Mouse (Mus musculus) embryonic facial prominence, embryonic 14.5 days (tissue): ENCODE measurements around the gene Kdm5b. TPM values are rescaled to one million over a fixed set of nuclear protein-coding genes. Genes with fewer than 3 reads are reported as not detected.
A peak's percentile ranks its signal among the peaks of the same experiment; 100 is the strongest.
"Not testable (repeated sequence)": the region's sequence is repeated elsewhere in the genome, so short reads cannot be mapped to it uniquely, and the experiment has no call there.

Experiments used
- ATAC-seq: fragments of 200-750 bp; cut with Nextera tagmentation; 2 replicates; pipeline ENCODE4 v1.8.0; 2017; ENCODE audit warnings: low read depth, moderate number of reproducible peaks, moderate TSS enrichment
- DNase-seq: peaks from one replicate; pipeline ENCODE4 v3.0.0-alpha.2; 2015; ENCODE audit warnings: low spot score
- H3K27ac ChIP-seq: fragments of 300-500 bp; sonication (generic); replicated peaks from 2 replicates; pipeline ENCODE4 v1.5.1; 2014; ENCODE audit warnings: low read depth, mild to moderate bottlenecking, low read length, moderate library complexity
- H3K27me3 ChIP-seq: fragments of 300-500 bp; sonication (generic); replicated peaks from 2 replicates; pipeline ENCODE4 v1.6.1; 2014; ENCODE audit warnings: low read length; ENCODE audit not compliant: control insufficient read depth, insufficient read depth
- H3K36me3 ChIP-seq: fragments of 300-500 bp; sonication (generic); 2 replicates; pipeline ENCODE4 v1.6.1; 2014; ENCODE audit warnings: low read length, mixed read lengths; ENCODE audit not compliant: control insufficient read depth, insufficient read depth
- H3K4me1 ChIP-seq: fragments of 300-500 bp; sonication (generic); 2 replicates; pipeline ENCODE4 v1.6.1; 2014; ENCODE audit warnings: antibody characterized with exemption, low read length; ENCODE audit not compliant: control insufficient read depth, insufficient read depth
- H3K4me2 ChIP-seq: fragments of 300-500 bp; sonication (generic); 2 replicates; pipeline ENCODE4 v1.6.1; 2014; ENCODE audit warnings: low read depth, mild to moderate bottlenecking, low read length, moderate library complexity, mixed read lengths
- H3K4me3 ChIP-seq: fragments of 300-500 bp; sonication (generic); 2 replicates; pipeline ENCODE4 v1.5.1; 2014; ENCODE audit warnings: low read depth, mild to moderate bottlenecking, low read length
- H3K9ac ChIP-seq: fragments of 300-500 bp; sonication (generic); 2 replicates; pipeline ENCODE4 v1.6.1; 2014; ENCODE audit warnings: low read depth, mild to moderate bottlenecking, low read length, moderate library complexity, mixed read lengths
- H3K9me3 ChIP-seq: fragments of 300-500 bp; sonication (generic); 2 replicates; pipeline ENCODE4 v1.6.1; 2016; ENCODE audit warnings: low read length; ENCODE audit not compliant: control insufficient read depth
- WGBS: fragments of 180-500 bp; shearing (Covaris S2); extraction: QIAGEN DNeasy Blood & Tissue Kit; methylation state at CpG from one replicate; pipeline ENCODE4 v1.1.7; 2014; 5-methylcytosine and 5-hydroxymethylcytosine counted together
- polyA plus RNA-seq: library from polyadenylated mRNA; unstranded; fragments of >200 nt; fragmentation: Nextera tagmentation; extraction: Ambion mirVana; gene quantifications from 2 replicates; pipeline ENCODE4 v1.2.1, GENCODE M21; 2014

Gene Kdm5b
- polyA plus RNA-seq, 1 experiment from 2014 or later, result 63.0 TPM

GRCm38 (mm10) chr1:134518677-134519076, 41.3 kb upstream of the Kdm5b start:
- ATAC-seq (peak; percentile 77), DNase-seq (peak; percentile 95)
- no peak overlapping the region for H3K9ac ChIP-seq
- no peak overlapping the region for H3K4me3 ChIP-seq
- H3K4me2 ChIP-seq, result no peak overlapping the region
- no peak overlapping the region for H3K27ac ChIP-seq
- 11% methylated on average over 7 of the region's 7 CpGs for WGBS
- H3K9me3 ChIP-seq, result no peaks in the 10 kb centered on the region
- H3K27me3 ChIP-seq, result no peaks in the 10 kb centered on the region
- peaks cover 13% of the 10 kb centered on the region for H3K4me1 ChIP-seq
- H3K36me3 ChIP-seq, result no peaks in the 10 kb centered on the region

DNA sequence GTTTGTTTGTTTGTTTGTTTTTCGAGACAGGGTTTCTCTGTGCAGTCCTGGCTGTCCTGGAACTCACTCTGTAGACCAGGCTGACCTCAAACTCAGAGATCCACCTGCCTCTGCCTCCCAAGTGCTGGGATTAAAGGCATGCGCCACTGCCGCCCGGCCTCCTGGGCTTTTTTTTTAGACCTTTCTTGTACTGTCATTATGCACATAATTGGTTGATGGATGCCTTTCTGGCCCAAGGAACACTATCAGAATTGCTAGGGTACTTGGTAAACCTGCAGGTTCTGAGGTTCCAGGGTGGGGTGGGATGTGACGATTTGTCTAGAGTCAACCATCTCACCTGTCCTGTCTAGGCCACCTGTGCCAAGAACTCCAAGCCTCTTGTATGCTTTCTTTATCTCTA, 40.8 kb upstream of the Kdm5b start:
- peaks cover 11% of the 10 kb centered on the region for H3K4me1 ChIP-seq
- H3K27ac ChIP-seq, result not testable (repeated sequence)
- WGBS, result 91% methylated on average over 5 of the region's 5 CpGs

GRCm38 (mm10) chr1:134520001-134520721, 39.8 kb upstream of the Kdm5b start:
- Histone ChIP-seq H3K9me3 (no peaks in the 10 kb centered on the region), H3K9ac (no peak overlapping the region), H3K4me2 (no peak overlapping the region), H3K4me3 (no peak overlapping the region), H3K27me3 (no peaks in the 10 kb centered on the region), H3K4me1 (peaks cover 11% of the 10 kb centered on the region), H3K36me3 (no peaks in the 10 kb centered on the region), H3K27ac (no peak overlapping the region)
- no peak for ATAC-seq
- 76% methylated on average over 8 of the region's 8 CpGs for WGBS
- DNase-seq, result no peak

More for the DNA sequence above, 40.8 kb upstream of the Kdm5b start:
- DNase-seq, ATAC-seq, H3K4me2 ChIP-seq, H3K36me3 ChIP-seq, H3K4me3 ChIP-seq, H3K27me3 ChIP-seq, H3K9ac ChIP-seq, H3K9me3 ChIP-seq: not testable (repeated sequence)

GRCm38 (mm10) chr1:134521163-134521562, 38.8 kb upstream of the Kdm5b start:
- no peak overlapping the region for H3K4me3 ChIP-seq
- H3K4me2 ChIP-seq, result no peak overlapping the region
- no peaks in the 10 kb centered on the region for H3K9me3 ChIP-seq
- DNase-seq (no peak), ATAC-seq (no peak)
- H3K36me3 ChIP-seq, result no peaks in the 10 kb centered on the region
- peaks cover 5% of the 10 kb centered on the region for H3K4me1 ChIP-seq
- no peaks in the 10 kb centered on the region for H3K27me3 ChIP-seq
- H3K27ac ChIP-seq, result no peak overlapping the region
- H3K9ac ChIP-seq, result no peak overlapping the region
- WGBS, result 83% methylated on average over 7 of the region's 7 CpGs

- no peak overlapping the region for H3K9ac ChIP-seq
- no peaks in the 10 kb centered on the region for H3K9me3 ChIP-seq
- no peak overlapping the region for H3K4me2 ChIP-seq
- H3K4me1 ChIP-seq, result no peaks in the 10 kb centered on the region
- H3K36me3 ChIP-seq, result no peaks in the 10 kb centered on the region
- H3K27me3 ChIP-seq, result no peaks in the 10 kb centered on the region
- ATAC-seq (no peak), DNase-seq (no peak)
- no peak overlapping the region for H3K4me3 ChIP-seq
- WGBS, result 61% methylated on average over 2 of the region's 2 CpGs
- H3K27ac ChIP-seq, result no peak overlapping the region
Measured at GRCm38 (mm10) chr1:134522325-134522724, 37.6 kb upstream of the Kdm5b start.

DNA sequence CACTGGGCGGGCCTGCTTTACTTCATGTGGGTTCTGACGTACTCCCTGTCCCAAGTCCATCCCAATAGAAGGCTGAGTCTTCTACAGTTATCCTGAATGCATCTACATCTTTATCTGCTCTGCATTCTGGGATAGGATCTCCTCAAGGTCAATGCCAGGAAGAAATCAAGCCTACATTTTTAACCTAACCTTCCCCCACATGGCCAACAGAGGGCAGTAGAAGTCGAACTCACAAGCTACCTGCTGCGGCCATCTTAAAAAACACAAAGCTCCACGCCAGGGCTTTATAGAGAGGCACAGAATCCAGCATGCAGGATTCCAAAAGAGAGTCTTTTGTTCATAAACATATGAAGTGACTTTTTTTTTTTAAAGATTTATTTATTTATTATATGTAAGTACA, 35.5 kb upstream of the Kdm5b start:
- no peak for DNase-seq
- no peak overlapping the region for H3K4me3 ChIP-seq
- H3K4me1 ChIP-seq, result no peaks in the 10 kb centered on the region
- H3K4me2 ChIP-seq, result no peak overlapping the region
- no peaks in the 10 kb centered on the region for H3K9me3 ChIP-seq
- no peaks in the 10 kb centered on the region for H3K36me3 ChIP-seq
- no peak for ATAC-seq
- 62% methylated on average over 5 of the region's 5 CpGs for WGBS
- no peaks in the 10 kb centered on the region for H3K27me3 ChIP-seq
- no peak overlapping the region for H3K9ac ChIP-seq
- H3K27ac ChIP-seq, result no peak overlapping the region

- no peak overlapping the region for H3K4me3 ChIP-seq
- H3K4me2 ChIP-seq, result no peak overlapping the region
- H3K36me3 ChIP-seq, result no peaks in the 10 kb centered on the region
- no peaks in the 10 kb centered on the region for H3K4me1 ChIP-seq
- no peak overlapping the region for H3K9ac ChIP-seq
- ATAC-seq, result no peak
- H3K27ac ChIP-seq, result no peak overlapping the region
- no peak for DNase-seq
- no peaks in the 10 kb centered on the region for H3K27me3 ChIP-seq
- H3K9me3 ChIP-seq, result no peaks in the 10 kb centered on the region
- WGBS, result 75% methylated on average over 1 of the region's 1 CpGs
Measured at GRCm38 (mm10) chr1:134525015-134525414, 35.0 kb upstream of the Kdm5b start.

GRCm38 (mm10) chr1:134526752-134527151, 33.2 kb upstream of the Kdm5b start:
- no peak for ATAC-seq
- no peaks in the 10 kb centered on the region for H3K36me3 ChIP-seq
- no peaks in the 10 kb centered on the region for H3K9me3 ChIP-seq
- H3K4me2 ChIP-seq, result no peak overlapping the region
- no peaks in the 10 kb centered on the region for H3K27me3 ChIP-seq
- no peak overlapping the region for H3K4me3 ChIP-seq
- no peak overlapping the region for H3K27ac ChIP-seq
- no peaks in the 10 kb centered on the region for H3K4me1 ChIP-seq
- WGBS, result 75% methylated on average over 6 of the region's 6 CpGs
- no peak for DNase-seq
- no peak overlapping the region for H3K9ac ChIP-seq

- no peak for ATAC-seq
- H3K9ac ChIP-seq, result no peak overlapping the region
- WGBS, result 78% methylated on average over 6 of the region's 6 CpGs
Measured at GRCm38 (mm10) chr1:134530618-134531017, 29.4 kb upstream of the Kdm5b start.

More at GRCm38 (mm10) chr1:134530618-134531017, 29.4 kb upstream of the Kdm5b start:
- Histone ChIP-seq H3K27me3 (no peaks in the 10 kb centered on the region), H3K9me3 (no peaks in the 10 kb centered on the region), H3K4me1 (no peaks in the 10 kb centered on the region), H3K36me3 (no peaks in the 10 kb centered on the region), H3K27ac (no peak overlapping the region), H3K4me3 (no peak overlapping the region), H3K4me2 (no peak overlapping the region)
- no peak for DNase-seq
